Mouse (Mus musculus) G1E (cell line): Measurements from ENCODE around the gene Tmem88.

Source experiments
- CTCF ChIP-seq: IDR thresholded peaks from 2 replicates; pipeline ENCODE4 v1.5.1; 2012; ENCODE audit warnings: low read depth, low read length, inconsistent platforms, mixed read lengths
- GATA1 ChIP-seq: IDR thresholded peaks from 2 replicates; pipeline ENCODE4 v1.6.1; 2012; ENCODE audit warnings: borderline replicate concordance, low read length, inconsistent platforms, mixed read lengths
- GATA2 ChIP-seq: IDR thresholded peaks from 2 replicates; pipeline ENCODE4 v1.6.1; 2012; ENCODE audit warnings: low read depth, low read length, inconsistent platforms, borderline replicate concordance
- POLR2AphosphoS5 ChIP-seq: IDR thresholded peaks from 2 replicates; pipeline ENCODE4 v1.6.1; 2012; ENCODE audit warnings: low read depth, low read length, inconsistent platforms; ENCODE audit not compliant: insufficient replicate concordance
- TAL1 ChIP-seq: conservative IDR thresholded peaks from 2 replicates; pipeline ENCODE4 v1.6.1; 2012; ENCODE audit warnings: low read depth, low read length, inconsistent platforms, mixed read lengths

DNA sequence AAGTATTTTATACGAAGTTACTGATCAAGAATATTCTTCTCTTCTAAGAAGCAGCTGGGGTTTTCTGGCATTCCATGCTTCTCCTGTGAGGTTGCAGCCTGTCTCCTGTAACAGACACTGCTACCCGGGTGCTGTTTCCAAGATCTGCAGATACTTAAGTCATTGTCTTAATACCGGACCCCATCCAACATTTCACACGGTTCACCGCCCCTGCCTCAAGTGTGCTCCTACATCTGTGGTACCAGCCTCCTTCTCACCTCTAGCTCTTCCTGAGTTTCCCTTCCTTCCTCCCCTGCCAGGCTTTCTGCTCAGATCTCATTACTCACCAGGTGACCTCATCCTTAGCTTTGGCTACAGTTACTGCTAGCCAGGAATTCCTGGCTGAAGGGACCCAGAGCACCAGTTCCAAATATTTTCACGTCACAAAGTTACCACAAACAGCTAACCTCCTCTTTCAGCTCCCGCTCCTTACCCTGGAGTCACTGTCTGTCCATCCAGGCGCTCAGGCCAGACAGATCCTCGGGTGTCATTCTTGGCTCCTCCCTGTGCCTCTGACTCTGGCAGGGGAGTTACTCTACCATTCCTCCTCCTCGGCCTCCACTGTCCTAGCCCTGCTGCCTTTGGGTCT, 15.4 kb downstream of the Tmem88 start:
- no peak for TF ChIP-seq CTCF
- no peak for TF ChIP-seq GATA1
- no peak for TF ChIP-seq TAL1
- TF ChIP-seq POLR2AphosphoS5 = no peak
- TF ChIP-seq GATA2 = no peak
